Comparison of ENCODE assay signal across 21 mouse cellular contexts in the genomic region with DNA sequence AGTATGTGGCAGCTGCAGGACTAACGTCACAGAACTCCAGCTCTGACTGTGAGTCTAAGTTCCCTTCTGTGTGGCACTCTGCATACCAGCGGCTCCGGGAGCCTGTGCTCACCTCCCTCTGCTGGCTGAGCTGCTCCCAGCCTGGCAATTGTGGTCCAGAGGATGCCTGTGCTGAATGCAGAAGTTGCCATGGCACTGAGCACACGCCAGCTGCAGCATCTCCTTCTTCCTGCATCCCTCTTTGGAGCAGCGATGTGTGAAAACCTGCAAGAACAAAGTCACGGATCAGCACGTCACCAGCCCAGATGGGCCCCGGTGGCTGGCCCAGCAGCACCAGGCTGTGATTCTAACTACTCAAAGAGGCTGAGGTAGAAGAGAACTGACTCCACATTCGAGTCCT. TPM values are rescaled to one million over a fixed set of nuclear protein-coding genes. Genes with fewer than 3 reads are reported as not detected.
DNase-seq lines count a peak whose midpoint lies in the region; ATAC-seq and TF ChIP-seq lines count a peak whose summit lies in the region.
"Had no signal": no experiment of that assay in that cellular context is flagged by ENCODE, and none has a peak within 500 bp of the region (broad histone marks: within the 10 kb centered on the region; RNA-seq: fewer than 3 reads in every experiment).

No protein-coding gene starts in this region.

- H3K4me3 ChIP-seq in midbrain, embryonic 13.5 days (replicated peaks) = no peak overlapping the region
- no peak overlapping the region for H3K4me3 ChIP-seq in midbrain, embryonic 15.5 days
- H3K4me3 ChIP-seq in cortical plate, adult 2 months (ENCODE audit: insufficient read depth, low read length) = no peak overlapping the region
- no peak overlapping the region for H3K4me3 ChIP-seq in stomach, postnatal 0 days (ENCODE audit: low read depth, low read length)
- H3K4me3 ChIP-seq: embryonic facial prominence, embryonic 12.5 days; heart, embryonic 10.5 days; limb, embryonic 10.5 days; lung, embryonic 15.5 days had no signal

- no peaks in the 10 kb centered on the region for H3K9me3 ChIP-seq in midbrain, embryonic 13.5 days
- no peaks in the 10 kb centered on the region for H3K9me3 ChIP-seq in midbrain, embryonic 15.5 days
- no peaks in the 10 kb centered on the region for H3K9me3 ChIP-seq in stomach, postnatal 0 days (ENCODE audit: control insufficient read depth, low read length)
- H3K9me3 ChIP-seq: embryonic facial prominence, embryonic 12.5 days; heart, embryonic 10.5 days; limb, embryonic 10.5 days; lung, embryonic 15.5 days had no signal

- TF ChIP-seq CTCF in cortical plate, adult 2 months (IDR thresholded peaks at IDR 0.05; ENCODE audit: extremely low read depth, insufficient read depth, low read length) = peak; percentile 25; the same call in 1 of the 2 replicates
- TF ChIP-seq CTCF in stomach, postnatal 0 days (IDR thresholded peaks at IDR 0.05; ENCODE audit: low read depth) = no peak

- DNase-seq in frontal cortex, postnatal 14 days (ENCODE audit: low spot score in 2 of 2) = no peak
- peak; percentile 32 for DNase-seq in right cerebral cortex, postnatal 14 days
- no peak for DNase-seq in stomach, postnatal 0 days (ENCODE audit: low spot score)
- DNase-seq in yolk sac, embryonic 10.5 days (ENCODE audit: low spot score) = no peak
- DNase-seq: adrenal gland, adult 8-10 months; cerebellum, adult 18-20 months; heart, postnatal 10 days; thymus, postnatal 4 days had no signal

- no peaks in the 10 kb centered on the region for H3K27me3 ChIP-seq in midbrain, embryonic 13.5 days
- H3K27me3 ChIP-seq in midbrain, embryonic 15.5 days (replicated peaks) = no peaks in the 10 kb centered on the region
- no peaks in the 10 kb centered on the region for H3K27me3 ChIP-seq in stomach, postnatal 0 days (ENCODE audit: control insufficient read depth, insufficient read depth, low read length)
- H3K27me3 ChIP-seq: CH12.LX; embryonic facial prominence, embryonic 12.5 days; lung, embryonic 15.5 days had no signal

- no peaks in the 10 kb centered on the region for H3K4me1 ChIP-seq in midbrain, embryonic 13.5 days (replicated peaks)
- no peaks in the 10 kb centered on the region for H3K4me1 ChIP-seq in midbrain, embryonic 15.5 days
- H3K4me1 ChIP-seq in cortical plate, adult 2 months (ENCODE audit: control insufficient read depth, insufficient read depth, low read length) = no peaks in the 10 kb centered on the region
- no peaks in the 10 kb centered on the region for H3K4me1 ChIP-seq in stomach, postnatal 0 days (replicated peaks; ENCODE audit: control insufficient read depth, insufficient read depth)
- H3K4me1 ChIP-seq: embryonic facial prominence, embryonic 12.5 days; heart, embryonic 10.5 days; limb, embryonic 10.5 days; lung, embryonic 15.5 days had no signal

- TF ChIP-seq EP300 in stomach, postnatal 0 days (optimal IDR thresholded peaks at IDR 0.05) = no peak

- TF ChIP-seq POLR2A in cortical plate, adult 2 months (IDR thresholded peaks at IDR 0.05; ENCODE audit: extremely low read depth, insufficient read depth, low read length) = no peak

- H3K36me3 ChIP-seq in midbrain, embryonic 13.5 days = peaks cover 90% of the 10 kb centered on the region
- H3K36me3 ChIP-seq in midbrain, embryonic 15.5 days (replicated peaks) = peaks cover 62% of the 10 kb centered on the region
- H3K36me3 ChIP-seq in stomach, postnatal 0 days (ENCODE audit: control insufficient read depth, insufficient read depth, low read length) = peaks cover 43% of the 10 kb centered on the region

- no peak overlapping the region for H3K27ac ChIP-seq in midbrain, embryonic 13.5 days
- H3K27ac ChIP-seq in midbrain, embryonic 15.5 days = no peak overlapping the region
- H3K27ac ChIP-seq in cortical plate, adult 2 months (ENCODE audit: insufficient read depth, low read length) = no peak overlapping the region
- no peak overlapping the region for H3K27ac ChIP-seq in stomach, postnatal 0 days (replicated peaks)
- H3K27ac ChIP-seq: embryonic facial prominence, embryonic 12.5 days; heart, embryonic 10.5 days; hindbrain, embryonic 14.5 days; limb, embryonic 10.5 days; lung, embryonic 15.5 days; macrophage had no signal

- ATAC-seq in frontal cortex, adult (ENCODE audit: low TSS enrichment) = peak; percentile 92
- ATAC-seq in midbrain, embryonic 13.5 days = peak; percentile 37; the same call in 1 of the 2 replicates
- no peak for ATAC-seq in midbrain, embryonic 15.5 days (replicated peaks)
- no peak for ATAC-seq in stomach, postnatal 0 days (ENCODE audit: low FRiP score, low TSS enrichment)
- ATAC-seq: intestine, postnatal 0 days had no signal

- no peak overlapping the region for H3K9ac ChIP-seq in midbrain, embryonic 13.5 days (replicated peaks)
- H3K9ac ChIP-seq in midbrain, embryonic 15.5 days = no peak overlapping the region
- no peak overlapping the region for H3K9ac ChIP-seq in stomach, postnatal 0 days (ENCODE audit: low read length)
- H3K9ac ChIP-seq: embryonic facial prominence, embryonic 12.5 days; hindbrain, embryonic 14.5 days; lung, embryonic 15.5 days had no signal

- H3K4me2 ChIP-seq in midbrain, embryonic 13.5 days (replicated peaks) = no peak overlapping the region
- H3K4me2 ChIP-seq in midbrain, embryonic 15.5 days = no peak overlapping the region
- no peak overlapping the region for H3K4me2 ChIP-seq in stomach, postnatal 0 days (replicated peaks; ENCODE audit: low read depth)
- H3K4me2 ChIP-seq: embryonic facial prominence, embryonic 12.5 days; hindbrain, embryonic 14.5 days; liver, embryonic 11.5 days; lung, embryonic 15.5 days had no signal

- WGBS in midbrain, embryonic 13.5 days = 56% methylated on average over 9 of the region's 9 CpGs
- 65% methylated on average over 9 of the region's 9 CpGs for WGBS in midbrain, embryonic 15.5 days
- WGBS in stomach, postnatal 0 days = 89% methylated on average over 9 of the region's 9 CpGs

RNA-seq across cellular contexts. Expression of a gene that starts 9.6 kb away (rescaled TPM):
- polyA plus RNA-seq in midbrain, embryonic 13.5 days (2015; fragmentation: Nextera tagmentation; extraction: Ambion mirVana) = 12.7 and 13.9 TPM in 2 replicates
- polyA plus RNA-seq in midbrain, embryonic 15.5 days (2015; fragmentation: Nextera tagmentation; extraction: Ambion mirVana) = 22.7 and 24.2 TPM in 2 replicates
- 52.5 and 55.4 TPM in 2 replicates for polyA plus RNA-seq in cortical plate, adult 2 months (2012; rRNA removed)
- polyA plus RNA-seq in stomach, postnatal 0 days (2015; fragmentation: Nextera tagmentation; extraction: Ambion mirVana) = 5.3 and 6.7 TPM in 2 replicates

RNA-seq across cellular contexts. Expression of a gene that starts 14.4 kb away (rescaled TPM):
- polyA plus RNA-seq in midbrain, embryonic 13.5 days (2015; fragmentation: Nextera tagmentation; extraction: Ambion mirVana) = 17.3 and 19.5 TPM in 2 replicates
- 16.7 and 17.9 TPM in 2 replicates for polyA plus RNA-seq in midbrain, embryonic 15.5 days (2015; fragmentation: Nextera tagmentation; extraction: Ambion mirVana)
- 12.9 and 15.4 TPM in 2 replicates for polyA plus RNA-seq in cortical plate, adult 2 months (2012; rRNA removed)
- 19.2 and 19.7 TPM in 2 replicates for polyA plus RNA-seq in stomach, postnatal 0 days (2015; fragmentation: Nextera tagmentation; extraction: Ambion mirVana)

RNA-seq across cellular contexts. Expression of a gene that starts 51.8 kb away (rescaled TPM):
- polyA plus RNA-seq in midbrain, embryonic 13.5 days (2015; fragmentation: Nextera tagmentation; extraction: Ambion mirVana) = 6.0 and 7.5 TPM in 2 replicates
- polyA plus RNA-seq in midbrain, embryonic 15.5 days (2015; fragmentation: Nextera tagmentation; extraction: Ambion mirVana) = 8.2 and 9.5 TPM in 2 replicates
- polyA plus RNA-seq in cortical plate, adult 2 months (2012; rRNA removed) = 4.7 and 4.8 TPM in 2 replicates
- polyA plus RNA-seq in stomach, postnatal 0 days (2015; fragmentation: Nextera tagmentation; extraction: Ambion mirVana) = 2.8 and 3.2 TPM in 2 replicates
- polyA plus RNA-seq: macrophage had no signal

Comparison
In these comparisons a context has a peak if more than half of its experiments do, and no peak if none do; other contexts are left out.
1. ATAC-seq: peak in frontal cortex, adult (single experiment) and midbrain, embryonic 13.5 days (single experiment); none in midbrain, embryonic 15.5 days (single experiment) and stomach, postnatal 0 days (single experiment).